Mouse (Mus musculus): ENCODE data around the gene Katna1. TPM values are rescaled to one million over a fixed set of nuclear protein-coding genes. Genes with fewer than 3 reads are reported as not detected.
A peak's percentile ranks its signal among the peaks of the same experiment; 100 is the strongest.

Katna1 gene
- polyA plus RNA-seq, 1 experiment from 2014 or later, result 58.3 TPM

DNA sequence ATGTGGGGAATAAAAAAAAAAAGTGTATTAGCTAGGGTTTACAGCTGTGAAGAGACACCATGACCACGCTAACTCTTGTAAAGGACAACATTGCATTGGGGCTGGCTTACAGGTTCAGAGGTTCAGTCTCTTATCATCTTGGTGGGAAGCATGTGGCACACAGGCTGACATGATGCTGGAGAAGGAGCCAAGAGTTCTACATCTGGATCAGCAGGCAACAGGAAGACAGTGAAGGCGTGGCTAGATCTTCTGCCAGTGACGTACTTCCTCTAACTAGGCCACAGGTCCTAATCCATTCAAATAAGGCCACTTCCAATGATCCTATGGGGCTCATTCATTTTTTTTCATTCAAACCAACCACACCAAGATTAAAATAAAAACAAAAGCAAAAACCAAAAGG lies 25.7 kb upstream of the Katna1 start:
- no peak for TF ChIP-seq CTCF (IDR thresholded peaks at IDR 0.05; ENCODE audit: low read depth)
- Histone ChIP-seq H3K9ac (no peak overlapping the region), H3K27me3 (ENCODE audit: insufficient read depth, low read length) (no peaks in the 10 kb centered on the region), H3K4me2 (no peak overlapping the region), H3K36me3 (ENCODE audit: insufficient read depth) (peaks cover 93% of the 10 kb centered on the region), H3K27ac (ENCODE audit: low read depth) (no peak overlapping the region), H3K4me3 (ENCODE audit: low read depth, low read length) (no peak overlapping the region), H3K4me1 (ENCODE audit: insufficient read depth) (no peaks in the 10 kb centered on the region), H3K9me3 (ENCODE audit: low read depth, low read length) (no peaks in the 10 kb centered on the region)
- ATAC-seq (ENCODE audit: insufficient read depth) (no peak), DNase-seq (no peak)
- WGBS, result 90% methylated on average over 3 of the region's 3 CpGs

DNA sequence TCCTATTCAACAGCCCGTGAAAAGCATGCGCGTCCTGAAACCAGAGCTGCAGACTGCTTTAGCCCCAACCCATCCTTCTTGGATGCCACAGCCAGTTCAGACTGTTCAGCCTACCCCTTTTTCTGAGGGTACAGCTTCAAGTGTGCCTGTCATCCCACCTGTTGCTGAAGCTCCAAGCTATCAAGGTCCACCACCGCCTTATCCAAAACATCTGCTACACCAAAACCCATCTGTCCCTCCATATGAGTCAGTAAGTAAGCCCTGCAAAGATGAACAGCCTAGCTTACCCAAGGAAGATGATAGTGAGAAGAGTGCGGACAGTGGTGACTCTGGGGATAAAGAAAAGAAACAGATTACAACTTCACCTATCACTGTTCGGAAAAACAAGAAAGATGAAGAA lies 23.2 kb upstream of the Katna1 start:
- H3K9ac ChIP-seq, result no peak overlapping the region
- 97% methylated on average over 6 of the region's 6 CpGs for WGBS
- no peak overlapping the region for H3K27ac ChIP-seq (ENCODE audit: low read depth)
- DNase-seq (no peak), ATAC-seq (ENCODE audit: insufficient read depth) (no peak)
- no peak for TF ChIP-seq CTCF (IDR thresholded peaks at IDR 0.05; ENCODE audit: low read depth)
- no peaks in the 10 kb centered on the region for H3K4me1 ChIP-seq (ENCODE audit: insufficient read depth)
- no peak overlapping the region for H3K4me3 ChIP-seq (ENCODE audit: low read depth, low read length)
- H3K36me3 ChIP-seq (ENCODE audit: insufficient read depth), result peaks cover 91% of the 10 kb centered on the region
- H3K27me3 ChIP-seq (ENCODE audit: insufficient read depth, low read length), result no peaks in the 10 kb centered on the region
- no peaks in the 10 kb centered on the region for H3K9me3 ChIP-seq (ENCODE audit: low read depth, low read length)
- H3K4me2 ChIP-seq, result no peak overlapping the region

DNA sequence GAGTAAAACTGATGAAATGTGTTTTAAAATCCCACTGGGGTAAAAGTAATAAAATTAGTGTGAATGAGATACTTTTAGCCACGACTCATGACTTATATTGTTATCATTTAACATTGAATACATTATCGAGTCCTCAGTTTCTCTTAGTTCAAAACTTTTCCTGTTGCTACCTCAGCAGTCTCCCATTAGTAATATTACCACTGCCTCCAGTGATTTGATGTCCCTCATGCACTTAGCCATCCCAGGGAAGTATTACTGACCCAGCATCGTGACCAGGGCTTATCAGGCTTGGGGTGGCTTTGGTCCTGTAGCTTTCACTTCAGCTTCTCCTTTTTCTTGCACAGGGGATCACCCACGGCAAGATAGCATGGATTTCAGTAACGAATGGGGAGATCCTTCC lies 15.7 kb upstream of the Katna1 start:
- no peak overlapping the region for H3K4me3 ChIP-seq (ENCODE audit: low read depth, low read length)
- no peak for ATAC-seq (ENCODE audit: insufficient read depth)
- no peak overlapping the region for H3K4me2 ChIP-seq
- no peak for TF ChIP-seq CTCF (IDR thresholded peaks at IDR 0.05; ENCODE audit: low read depth)
- no peak for DNase-seq
- no peaks in the 10 kb centered on the region for H3K4me1 ChIP-seq (ENCODE audit: insufficient read depth)
- H3K36me3 ChIP-seq (ENCODE audit: insufficient read depth), result peaks cover 81% of the 10 kb centered on the region
- no peak overlapping the region for H3K27ac ChIP-seq (ENCODE audit: low read depth)
- H3K9ac ChIP-seq, result no peak overlapping the region
- H3K27me3 ChIP-seq (ENCODE audit: insufficient read depth, low read length), result no peaks in the 10 kb centered on the region
- WGBS, result 87% methylated on average over 5 of the region's 5 CpGs
- no peaks in the 10 kb centered on the region for H3K9me3 ChIP-seq (ENCODE audit: low read depth, low read length)

DNA sequence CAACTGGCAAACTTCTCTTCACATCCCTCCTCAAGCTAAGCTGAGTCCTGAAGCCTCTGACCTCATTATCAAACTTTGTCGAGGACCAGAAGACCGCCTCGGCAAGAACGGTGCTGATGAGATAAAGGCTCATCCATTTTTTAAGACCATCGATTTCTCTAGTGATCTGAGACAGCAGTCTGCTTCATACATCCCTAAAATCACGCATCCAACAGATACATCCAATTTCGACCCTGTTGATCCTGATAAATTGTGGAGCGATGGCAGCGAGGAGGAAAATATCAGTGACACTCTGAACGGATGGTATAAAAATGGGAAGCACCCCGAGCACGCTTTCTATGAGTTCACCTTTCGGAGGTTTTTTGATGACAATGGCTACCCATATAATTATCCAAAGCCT lies 13.3 kb upstream of the Katna1 start:
- Histone ChIP-seq H3K27me3 (ENCODE audit: insufficient read depth, low read length) (no peaks in the 10 kb centered on the region), H3K36me3 (ENCODE audit: insufficient read depth) (peaks cover 67% of the 10 kb centered on the region), H3K4me1 (ENCODE audit: insufficient read depth) (no peaks in the 10 kb centered on the region), H3K27ac (ENCODE audit: low read depth) (no peak overlapping the region), H3K4me2 (no peak overlapping the region), H3K9ac (no peak overlapping the region), H3K9me3 (ENCODE audit: low read depth, low read length) (no peaks in the 10 kb centered on the region), H3K4me3 (ENCODE audit: low read depth, low read length) (no peak overlapping the region)
- WGBS, result 84% methylated on average over 13 of the region's 13 CpGs
- DNase-seq (no peak), ATAC-seq (ENCODE audit: insufficient read depth) (no peak)
- TF ChIP-seq CTCF (IDR thresholded peaks at IDR 0.05; ENCODE audit: low read depth), result no peak

DNA sequence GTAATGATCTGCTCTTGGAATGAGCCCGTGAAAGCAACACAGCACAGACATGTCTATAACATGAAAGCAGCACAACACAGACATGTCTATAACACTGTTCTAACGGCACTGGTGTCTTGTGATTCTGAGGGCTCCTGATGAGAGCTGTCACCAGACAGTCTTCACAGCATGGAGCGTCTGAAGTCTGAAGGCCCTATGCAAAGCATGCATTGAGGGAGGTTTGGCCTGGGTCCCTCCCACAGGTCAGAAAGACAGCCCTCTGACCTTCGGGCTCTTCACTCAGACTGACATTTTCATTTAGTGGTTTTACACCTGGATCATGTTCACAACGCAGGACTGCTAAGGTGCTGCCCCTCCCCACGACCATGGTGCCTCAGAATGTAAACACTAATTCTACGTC lies 10.7 kb upstream of the Katna1 start:
- WGBS, result 66% methylated on average over 7 of the region's 7 CpGs

DNA sequence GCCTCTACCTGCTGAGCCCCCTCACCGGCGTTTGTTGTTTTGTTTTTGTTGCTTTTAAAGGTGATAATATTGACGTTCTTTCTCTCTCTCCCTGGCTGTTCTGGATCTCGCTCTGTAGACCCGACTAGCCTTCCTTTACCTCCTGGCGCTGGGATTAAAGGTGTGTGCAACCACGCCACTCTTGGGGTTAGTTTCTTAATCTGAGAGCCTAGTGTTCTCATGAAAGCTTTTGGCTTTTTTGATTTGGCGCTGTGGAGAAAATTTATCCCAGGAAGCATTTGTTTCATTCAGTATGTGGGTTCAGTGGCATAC lies 657 bp downstream of the Katna1 start:
- H3K27ac ChIP-seq (ENCODE audit: low read depth), result no peak overlapping the region
- ATAC-seq (ENCODE audit: insufficient read depth) (no peak), DNase-seq (peak; percentile 19)
- peak overlapping the region; percentile 83 for H3K4me2 ChIP-seq
- H3K27me3 ChIP-seq (ENCODE audit: insufficient read depth, low read length), result no peaks in the 10 kb centered on the region
- H3K4me3 ChIP-seq (ENCODE audit: low read depth, low read length), result peak overlapping the region; percentile 83
- no peak for TF ChIP-seq CTCF (IDR thresholded peaks at IDR 0.05; ENCODE audit: low read depth)
- H3K9ac ChIP-seq, result peak overlapping the region; percentile 69
- H3K9me3 ChIP-seq (ENCODE audit: low read depth, low read length), result no peaks in the 10 kb centered on the region
- H3K36me3 ChIP-seq (ENCODE audit: insufficient read depth), result no peaks in the 10 kb centered on the region
- H3K4me1 ChIP-seq (ENCODE audit: insufficient read depth), result no peaks in the 10 kb centered on the region
- 0% methylated on average over 8 of the region's 8 CpGs for WGBS

More for the DNA sequence above, 10.7 kb upstream of the Katna1 start:
- DNase-seq, result no peak
- Histone ChIP-seq H3K4me1 (ENCODE audit: insufficient read depth) (no peaks in the 10 kb centered on the region), H3K27me3 (ENCODE audit: insufficient read depth, low read length) (no peaks in the 10 kb centered on the region), H3K4me3 (ENCODE audit: low read depth, low read length) (no peak overlapping the region), H3K9me3 (ENCODE audit: low read depth, low read length) (no peaks in the 10 kb centered on the region), H3K4me2 (no peak overlapping the region), H3K9ac (no peak overlapping the region), H3K27ac (ENCODE audit: low read depth) (no peak overlapping the region), H3K36me3 (ENCODE audit: insufficient read depth) (peaks cover 46% of the 10 kb centered on the region)
- TF ChIP-seq CTCF (IDR thresholded peaks at IDR 0.05; ENCODE audit: low read depth), result no peak
- no peak for ATAC-seq (ENCODE audit: insufficient read depth)

DNA sequence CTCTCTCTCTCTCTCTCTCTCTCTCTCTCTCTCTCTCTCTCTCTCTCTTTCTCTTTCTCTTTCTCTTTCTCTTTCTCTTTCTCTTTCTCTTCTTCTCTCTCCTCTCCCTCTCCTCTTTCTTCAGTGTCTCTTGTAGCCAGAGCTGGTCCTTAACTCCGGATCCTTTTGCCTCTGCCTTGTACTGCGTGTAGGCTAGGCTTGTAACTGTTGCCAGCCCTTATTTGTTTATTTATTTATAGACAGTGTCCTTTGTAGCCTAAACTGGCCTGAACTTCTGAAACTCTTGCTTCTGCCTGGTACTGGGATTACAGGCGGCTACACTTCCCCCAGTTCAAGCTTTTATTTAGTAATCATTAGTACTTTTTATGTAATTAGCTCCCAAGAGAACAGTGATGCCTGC lies 1.2 kb downstream of the Katna1 start:
- DNase-seq (no peak), ATAC-seq (ENCODE audit: insufficient read depth) (no peak)
- no peak for TF ChIP-seq CTCF (IDR thresholded peaks at IDR 0.05; ENCODE audit: low read depth)
- Histone ChIP-seq H3K9ac (peak overlapping the region; percentile 69), H3K4me2 (peak overlapping the region; percentile 83), H3K9me3 (ENCODE audit: low read depth, low read length) (no peaks in the 10 kb centered on the region), H3K27me3 (ENCODE audit: insufficient read depth, low read length) (no peaks in the 10 kb centered on the region), H3K4me1 (ENCODE audit: insufficient read depth) (no peaks in the 10 kb centered on the region), H3K4me3 (ENCODE audit: low read depth, low read length) (peak overlapping the region; percentile 83), H3K36me3 (ENCODE audit: insufficient read depth) (no peaks in the 10 kb centered on the region), H3K27ac (ENCODE audit: low read depth) (no peak overlapping the region)
- WGBS, result 10% methylated on average over 3 of the region's 3 CpGs

DNA sequence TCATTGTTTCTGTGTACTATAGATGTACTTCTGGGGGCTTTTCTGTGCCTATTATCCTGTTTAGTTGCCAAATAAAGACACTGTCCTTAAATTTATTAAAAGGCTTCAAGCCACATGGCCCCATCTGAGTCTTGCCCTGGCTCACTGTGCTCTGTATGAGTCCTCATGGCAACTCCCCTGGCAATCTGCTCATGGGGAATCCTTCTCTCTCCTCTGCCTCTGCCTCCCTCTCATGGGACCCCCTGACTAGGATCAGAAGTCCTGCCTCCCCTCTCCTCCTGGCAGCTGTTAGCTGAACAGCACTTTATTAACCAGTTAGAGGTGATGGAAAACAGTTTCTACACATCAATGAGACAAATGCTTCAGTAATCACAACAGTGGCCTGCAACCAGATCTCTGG lies 5.8 kb downstream of the Katna1 start:
- no peak overlapping the region for H3K27ac ChIP-seq (ENCODE audit: low read depth)

More for the DNA sequence above, 5.8 kb downstream of the Katna1 start:
- Histone ChIP-seq H3K4me1 (ENCODE audit: insufficient read depth) (no peaks in the 10 kb centered on the region), H3K9ac (no peak overlapping the region), H3K9me3 (ENCODE audit: low read depth, low read length) (no peaks in the 10 kb centered on the region), H3K4me2 (no peak overlapping the region), H3K4me3 (ENCODE audit: low read depth, low read length) (no peak overlapping the region), H3K27me3 (ENCODE audit: insufficient read depth, low read length) (no peaks in the 10 kb centered on the region), H3K36me3 (ENCODE audit: insufficient read depth) (no peaks in the 10 kb centered on the region)
- ATAC-seq (ENCODE audit: insufficient read depth), result no peak
- no peak for DNase-seq
- TF ChIP-seq CTCF (IDR thresholded peaks at IDR 0.05; ENCODE audit: low read depth), result no peak
